Mouse (Mus musculus): ENCODE data around the gene Rnf7. TPM values are rescaled to one million over a fixed set of nuclear protein-coding genes. Genes with fewer than 3 reads are reported as not detected.
A peak's percentile ranks its signal among the peaks of the same experiment; 100 is the strongest.
"Not testable (repeated sequence)": the region's sequence is repeated elsewhere in the genome, so short reads cannot be mapped to it uniquely, and the experiment has no call there.

The Rnf7 gene
- polyA plus RNA-seq (2014; fragmentation: Nextera tagmentation; extraction: Ambion mirVana): 247 and 262 TPM in 2 replicates

- H3K36me3 ChIP-seq (ENCODE audit: control insufficient read depth, insufficient read depth, low read length): no peaks in the 10 kb centered on the region; the same call in 1 of the 2 replicates
- H3K9me3 ChIP-seq (ENCODE audit: control insufficient read depth, low read length): no peaks in the 10 kb centered on the region
- WGBS: under 1% methylated on average over 72 of the region's 74 CpGs
- no peaks in the 10 kb centered on the region for H3K4me1 ChIP-seq (replicated peaks; ENCODE audit: control insufficient read depth, insufficient read depth, low read length)
- DNase-seq (ENCODE audit: low spot score): peak; percentile 100
- ATAC-seq (replicated peaks; ENCODE audit: low FRiP score): peak; percentile 99
- H3K9ac ChIP-seq (ENCODE audit: low read length): peak within 1 kb of the TSS; percentile 80
- peak within 1 kb of the TSS; percentile 71 for H3K27ac ChIP-seq (ENCODE audit: low read depth, low read length)
- peak within 1 kb of the TSS; percentile 77 for H3K4me2 ChIP-seq (ENCODE audit: low read depth, low read length, severe bottlenecking)
- peak within 1 kb of the TSS; percentile 89 for H3K4me3 ChIP-seq (ENCODE audit: low read depth, low read length)
- H3K27me3 ChIP-seq (ENCODE audit: control insufficient read depth, insufficient read depth, low read length): no peaks in the 10 kb centered on the region
These were observed at the start of gene Rnf7 for GRCm38 (mm10) chr9:96478071-96478888. Gene Rnf7 (minus strand): TSS chr9:96478675.

- ATAC-seq (replicated peaks; ENCODE audit: low FRiP score): no peak
- H3K4me3 ChIP-seq (ENCODE audit: low read depth, low read length): no peak overlapping the region
- WGBS: 89% methylated on average over 4 of the region's 4 CpGs
These were observed 47.5 kb upstream of the Rnf7 start for GRCm38 (mm10) chr9:96526011-96526410.

GRCm38 (mm10) chr9:96524972-96525506 lies 46.6 kb upstream of the Rnf7 start, which contains the start of gene Gm28729:
Gene Gm28729 (minus strand): TSS chr9:96525264.
- WGBS: 58% methylated on average over 12 of the region's 12 CpGs

More at GRCm38 (mm10) chr9:96526011-96526410, 47.5 kb upstream of the Rnf7 start:
- H3K9ac ChIP-seq (ENCODE audit: low read length): no peak overlapping the region
- DNase-seq (ENCODE audit: low spot score): no peak
- H3K27ac ChIP-seq (ENCODE audit: low read depth, low read length): no peak overlapping the region
- no peaks in the 10 kb centered on the region for H3K9me3 ChIP-seq (ENCODE audit: control insufficient read depth, low read length)
- no peak overlapping the region for H3K4me2 ChIP-seq (ENCODE audit: low read depth, low read length, severe bottlenecking)
- no peaks in the 10 kb centered on the region for H3K27me3 ChIP-seq (ENCODE audit: control insufficient read depth, insufficient read depth, low read length)
- H3K36me3 ChIP-seq (ENCODE audit: control insufficient read depth, insufficient read depth, low read length): no peaks in the 10 kb centered on the region
- 0 out of 2 replicates have a peak, but pooled peaks cover 2% of the 10 kb centered on the region for H3K4me1 ChIP-seq (replicated peaks; ENCODE audit: control insufficient read depth, insufficient read depth, low read length)

GRCm38 (mm10) chr9:96523148-96523547 lies 44.7 kb upstream of the Rnf7 start:
- DNase-seq (ENCODE audit: low spot score) (no peak), ATAC-seq (replicated peaks; ENCODE audit: low FRiP score) (no peak)
- Histone ChIP-seq H3K36me3 (ENCODE audit: control insufficient read depth, insufficient read depth, low read length) (no peaks in the 10 kb centered on the region), H3K9me3 (ENCODE audit: control insufficient read depth, low read length) (no peaks in the 10 kb centered on the region), H3K27ac (ENCODE audit: low read depth, low read length) (no peak overlapping the region), H3K27me3 (ENCODE audit: control insufficient read depth, insufficient read depth, low read length) (no peaks in the 10 kb centered on the region), H3K4me2 (ENCODE audit: low read depth, low read length, severe bottlenecking) (no peak overlapping the region), H3K4me3 (ENCODE audit: low read depth, low read length) (no peak overlapping the region), H3K9ac (ENCODE audit: low read length) (no peak overlapping the region), H3K4me1 (replicated peaks; ENCODE audit: control insufficient read depth, insufficient read depth, low read length) (no peaks in the 10 kb centered on the region)
- 88% methylated on average over 5 of the region's 5 CpGs for WGBS

More at GRCm38 (mm10) chr9:96524972-96525506, 46.6 kb upstream of the Rnf7 start, which contains the start of gene Gm28729:
- no peak within 1 kb of the TSS for H3K27ac ChIP-seq (ENCODE audit: low read depth, low read length)
- H3K4me2 ChIP-seq (ENCODE audit: low read depth, low read length, severe bottlenecking): no peak within 1 kb of the TSS
- no peak within 1 kb of the TSS for H3K4me3 ChIP-seq (ENCODE audit: low read depth, low read length)
- no peaks in the 10 kb centered on the region for H3K36me3 ChIP-seq (ENCODE audit: control insufficient read depth, insufficient read depth, low read length)
- H3K9me3 ChIP-seq (ENCODE audit: control insufficient read depth, low read length): no peaks in the 10 kb centered on the region
- DNase-seq (ENCODE audit: low spot score) (no peak), ATAC-seq (replicated peaks; ENCODE audit: low FRiP score) (no peak)
- no peaks in the 10 kb centered on the region for H3K4me1 ChIP-seq (replicated peaks; ENCODE audit: control insufficient read depth, insufficient read depth, low read length)
- H3K27me3 ChIP-seq (ENCODE audit: control insufficient read depth, insufficient read depth, low read length): no peaks in the 10 kb centered on the region
- no peak within 1 kb of the TSS for H3K9ac ChIP-seq (ENCODE audit: low read length)

GRCm38 (mm10) chr9:96521574-96521973 lies 43.1 kb upstream of the Rnf7 start:
- not testable (repeated sequence) for DNase-seq (ENCODE audit: low spot score); H3K4me2 ChIP-seq (ENCODE audit: low read depth, low read length, severe bottlenecking); H3K9ac ChIP-seq (ENCODE audit: low read length); H3K9me3 ChIP-seq (ENCODE audit: control insufficient read depth, low read length); H3K36me3 ChIP-seq (ENCODE audit: control insufficient read depth, insufficient read depth, low read length); H3K4me3 ChIP-seq (ENCODE audit: low read depth, low read length); H3K27ac ChIP-seq (ENCODE audit: low read depth, low read length); H3K27me3 ChIP-seq (ENCODE audit: control insufficient read depth, insufficient read depth, low read length); ATAC-seq (replicated peaks; ENCODE audit: low FRiP score); H3K4me1 ChIP-seq (replicated peaks; ENCODE audit: control insufficient read depth, insufficient read depth, low read length)
- 77% methylated on average over 2 of the region's 2 CpGs for WGBS

- ATAC-seq (replicated peaks; ENCODE audit: low FRiP score): no peak
- Histone ChIP-seq H3K9ac (ENCODE audit: low read length) (no peak overlapping the region), H3K4me2 (ENCODE audit: low read depth, low read length, severe bottlenecking) (no peak overlapping the region), H3K36me3 (ENCODE audit: control insufficient read depth, insufficient read depth, low read length) (no peaks in the 10 kb centered on the region), H3K4me3 (ENCODE audit: low read depth, low read length) (no peak overlapping the region), H3K27ac (ENCODE audit: low read depth, low read length) (no peak overlapping the region), H3K9me3 (ENCODE audit: control insufficient read depth, low read length) (no peaks in the 10 kb centered on the region), H3K27me3 (ENCODE audit: control insufficient read depth, insufficient read depth, low read length) (no peaks in the 10 kb centered on the region), H3K4me1 (replicated peaks; ENCODE audit: control insufficient read depth, insufficient read depth, low read length) (no peaks in the 10 kb centered on the region)
- WGBS: 44% methylated on average over 4 of the region's 4 CpGs
- DNase-seq (ENCODE audit: low spot score): no peak
These were observed 39.0 kb upstream of the Rnf7 start for GRCm38 (mm10) chr9:96517429-96517828.

GRCm38 (mm10) chr9:96516806-96517205 lies 38.3 kb upstream of the Rnf7 start:
- H3K4me3 ChIP-seq (ENCODE audit: low read depth, low read length): no peak overlapping the region
- H3K4me2 ChIP-seq (ENCODE audit: low read depth, low read length, severe bottlenecking): no peak overlapping the region
- no peaks in the 10 kb centered on the region for H3K27me3 ChIP-seq (ENCODE audit: control insufficient read depth, insufficient read depth, low read length)
- no peak for DNase-seq (ENCODE audit: low spot score)
- H3K4me1 ChIP-seq (replicated peaks; ENCODE audit: control insufficient read depth, insufficient read depth, low read length): no peaks in the 10 kb centered on the region
- no peaks in the 10 kb centered on the region for H3K36me3 ChIP-seq (ENCODE audit: control insufficient read depth, insufficient read depth, low read length)
- H3K9me3 ChIP-seq (ENCODE audit: control insufficient read depth, low read length): no peaks in the 10 kb centered on the region
- ATAC-seq (replicated peaks; ENCODE audit: low FRiP score): no peak
- no peak overlapping the region for H3K9ac ChIP-seq (ENCODE audit: low read length)
- H3K27ac ChIP-seq (ENCODE audit: low read depth, low read length): no peak overlapping the region
- 80% methylated on average over 3 of the region's 3 CpGs for WGBS

- no peaks in the 10 kb centered on the region for H3K36me3 ChIP-seq (ENCODE audit: control insufficient read depth, insufficient read depth, low read length)
- no peak overlapping the region for H3K9ac ChIP-seq (ENCODE audit: low read length)
- no peak overlapping the region for H3K27ac ChIP-seq (ENCODE audit: low read depth, low read length)
- no peaks in the 10 kb centered on the region for H3K4me1 ChIP-seq (replicated peaks; ENCODE audit: control insufficient read depth, insufficient read depth, low read length)
- DNase-seq (ENCODE audit: low spot score): no peak
- no peak for ATAC-seq (replicated peaks; ENCODE audit: low FRiP score)
- 94% methylated on average over 5 of the region's 5 CpGs for WGBS
- H3K27me3 ChIP-seq (ENCODE audit: control insufficient read depth, insufficient read depth, low read length): no peaks in the 10 kb centered on the region
- H3K9me3 ChIP-seq (ENCODE audit: control insufficient read depth, low read length): no peaks in the 10 kb centered on the region
- H3K4me2 ChIP-seq (ENCODE audit: low read depth, low read length, severe bottlenecking): no peak overlapping the region
- no peak overlapping the region for H3K4me3 ChIP-seq (ENCODE audit: low read depth, low read length)
These were observed 37.3 kb upstream of the Rnf7 start for GRCm38 (mm10) chr9:96515737-96516136.

Data from forebrain, embryonic 11.5 days (tissue).